Mouse (Mus musculus): Measurements from ENCODE around the gene Atad3a. TPM values are rescaled to one million over a fixed set of nuclear protein-coding genes. Genes with fewer than 3 reads are reported as not detected.

Atad3a gene
- total and polyA plus RNA-seq, 3 experiments: 133 to 216 (median 154) TPM

DNA sequence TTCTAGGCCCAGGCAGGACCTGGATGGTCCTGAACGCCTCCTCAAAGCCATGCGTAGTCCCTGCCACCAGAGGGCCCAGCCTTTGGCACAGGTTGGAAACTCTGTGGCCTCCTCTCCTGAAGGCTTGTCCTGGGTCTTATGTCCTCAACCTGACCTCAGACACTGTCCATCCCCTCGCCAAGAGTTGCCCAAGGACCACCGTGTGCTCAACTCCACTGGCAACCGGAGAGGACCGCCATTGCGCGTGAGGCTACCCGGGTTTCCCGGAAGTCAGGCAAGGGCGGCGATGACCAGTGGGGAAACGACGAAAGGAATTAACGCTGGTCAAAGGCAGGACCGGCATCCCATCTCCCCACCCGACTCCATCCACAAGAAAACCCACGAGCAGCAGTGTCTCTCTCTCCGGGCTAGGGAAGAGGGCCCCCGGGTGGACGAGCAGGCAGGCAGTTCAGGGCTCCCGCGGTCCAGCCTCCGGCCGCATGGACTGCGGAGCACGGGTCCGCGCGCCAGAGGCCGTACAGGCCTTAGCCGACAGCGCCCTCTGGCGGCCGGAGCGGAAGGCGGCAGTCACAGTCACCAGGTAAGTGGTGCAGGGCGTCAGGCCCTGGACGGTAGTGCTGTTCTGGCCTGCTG lies 9.1 kb upstream of the Atad3a start (continued):
- TF ChIP-seq MXI1 (IDR thresholded peaks at IDR 0.05; ENCODE audit: low read depth, low read length) (peak; percentile 93), ZKSCAN1 (IDR thresholded peaks at IDR 0.05; ENCODE audit: borderline replicate concordance, low read depth, low read length) (no peak), TBP (conservative IDR thresholded peaks at IDR 0.05; ENCODE audit: low read depth, low read length) (no peak), CTCF (conservative IDR thresholded peaks at IDR 0.05 in 1 of 2, IDR thresholded peaks at IDR 0.05 in 1 of 2; ENCODE audit: low read depth in 2 of 2, low read length in 2 of 2) (peak; percentile 31 to 93; a peak in 3 of 4 replicates), JUND (conservative IDR thresholded peaks at IDR 0.05; ENCODE audit: low read depth, low read length) (no peak), MYC (IDR thresholded peaks at IDR 0.05; ENCODE audit: low read depth, low read length) (peak; percentile 93), ZMIZ1 (IDR thresholded peaks at IDR 0.05; ENCODE audit: low read depth, low read length) (peak; percentile 85), SMC3 (IDR thresholded peaks at IDR 0.05; ENCODE audit: low read depth, low read length) (peak; percentile 70), BHLHE40 (IDR thresholded peaks at IDR 0.05; ENCODE audit: low read depth, low read length) (peak; percentile 52; the same call in 1 of the 2 replicates), CHD2 (IDR thresholded peaks at IDR 0.05; ENCODE audit: low read length) (no peak), E2F4 (IDR thresholded peaks at IDR 0.05; ENCODE audit: insufficient replicate concordance, low read depth, low read length) (no peak), GABPA (IDR thresholded peaks at IDR 0.05; ENCODE audit: insufficient replicate concordance, low read depth, low read length) (no peak), POLR2A (IDR thresholded peaks at IDR 0.05; ENCODE audit: low read depth, low read length) (peak; percentile 82), MAFK (IDR thresholded peaks at IDR 0.05; ENCODE audit: insufficient replicate concordance, low read length) (no peak), JUN (IDR thresholded peaks at IDR 0.05; ENCODE audit: insufficient read depth, low read depth, low read length) (no peak)

DNA sequence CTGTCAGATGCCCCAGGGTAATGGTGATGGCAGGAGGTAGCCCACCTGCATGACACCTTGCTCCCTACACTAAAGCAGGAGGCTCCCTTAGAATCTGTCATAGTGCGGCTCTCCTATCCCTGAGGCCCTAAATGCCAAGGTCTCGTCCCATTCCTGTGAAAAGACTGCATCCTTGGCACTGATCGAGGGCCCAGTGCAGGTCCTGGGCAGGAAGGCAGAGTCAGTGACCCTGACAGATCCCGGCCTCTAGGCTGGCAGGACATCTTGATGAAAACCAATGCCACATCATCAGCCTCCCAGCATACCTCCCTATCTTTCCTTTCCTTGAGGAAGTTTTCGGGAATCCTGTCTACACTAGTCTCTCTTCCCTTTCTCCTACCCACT lies 8.6 kb upstream of the Atad3a start:
- H3K4me1 ChIP-seq (ENCODE audit: control insufficient read depth in 1 of 2, insufficient read depth in 2 of 2): peaks cover 8 to 25% of the 10 kb centered on the region in 2 experiments
- H3K9ac ChIP-seq (ENCODE audit: insufficient read depth, low read depth): peak overlapping the region; percentile 68
- peak overlapping the region; percentile 14 for H3K4me2 ChIP-seq (ENCODE audit: insufficient read depth, low read depth, poor library complexity, severe bottlenecking)
- H3K27me3 ChIP-seq (replicated peaks): peaks cover 40% of the 10 kb centered on the region
- dilution Hi-C loops (cut with MboI; ENCODE audit: extremely low pct_ligation_motif_present, extremely low pct_unique_long_range_greater_than_20kb, low sequenced_read_pairs) (no loop called here), in situ Hi-C loops (cut with MboI; ENCODE audit: low pct_ligation_motif_present, low pct_unique_long_range_greater_than_20kb, low sequenced_read_pairs) (loop anchor here (5.0 kb wide), 1 partner anchor 37 kb away; the partner anchor contains the start of gene Tmem240)
- DNase-seq (ENCODE audit: extremely low read depth): no peak
- no peaks in the 10 kb centered on the region for H3K36me3 ChIP-seq (replicated peaks in 1 of 2; ENCODE audit: control insufficient read depth in 1 of 2, insufficient read depth in 1 of 2, low read length in 1 of 2)
- H3K79me2 ChIP-seq (replicated peaks; ENCODE audit: control insufficient read depth, extremely low read depth, insufficient read depth, poor library complexity, severe bottlenecking): no peaks in the 10 kb centered on the region
- no peaks in the 10 kb centered on the region for H3K9me3 ChIP-seq (replicated peaks; ENCODE audit: low read length)
- TF ChIP-seq IRF4 (IDR thresholded peaks at IDR 0.05; ENCODE audit: low read depth, low read length) (no peak), ZNF384 (IDR thresholded peaks at IDR 0.05; ENCODE audit: low read depth, low read length) (no peak), CTCF (conservative IDR thresholded peaks at IDR 0.05 in 1 of 2, IDR thresholded peaks at IDR 0.05 in 1 of 2; ENCODE audit: low read depth in 2 of 2, low read length in 2 of 2) (no peak), JUND (conservative IDR thresholded peaks at IDR 0.05; ENCODE audit: low read depth, low read length) (no peak), CHD2 (IDR thresholded peaks at IDR 0.05; ENCODE audit: low read length) (no peak), TCF12 (IDR thresholded peaks at IDR 0.05; ENCODE audit: low read depth, low read length) (no peak), NRF1 (IDR thresholded peaks at IDR 0.05; ENCODE audit: low read depth, low read length) (no peak), PAX5 (IDR thresholded peaks at IDR 0.05; ENCODE audit: low read length) (no peak)
- H3K4me3 ChIP-seq (replicated peaks in 1 of 3; ENCODE audit: low read depth in 2 of 3, low read length in 2 of 3, poor library complexity in 1 of 3): peak overlapping the region; percentile 57 to 58 (median 57)
- H3K27ac ChIP-seq (ENCODE audit: insufficient read depth, low read depth): no peak overlapping the region
